In genomic region chr11:51677737-51678418, GRCm38 (mm10) we compare ENCODE assay signal across 2 mouse cellular contexts.
TF ChIP-seq lines count a peak whose summit lies in the region.

No protein-coding gene starts in this region.

TF ChIP-seq in MEL, 35 proteins besides CTCF, POLR2A, EP300 and RAD21:
- no peak for TF ChIP-seq ZMIZ1 (IDR thresholded peaks at IDR 0.05; ENCODE audit: low read depth, low read length)
- no peak for TF ChIP-seq ZKSCAN1 (IDR thresholded peaks at IDR 0.05; ENCODE audit: low read depth, low read length)
- TF ChIP-seq ELF1 (IDR thresholded peaks at IDR 0.05; ENCODE audit: low read depth, low read length) = 0 out of 2 replicates have a peak, but pooled peaks have one; percentile 20
- TF ChIP-seq HCFC1 (IDR thresholded peaks at IDR 0.05; ENCODE audit: low read depth, low read length) = 0 out of 2 replicates have a peak, but pooled peaks have one; percentile 29
- 0 out of 2 replicates have a peak, but pooled peaks have one; percentile 33 for TF ChIP-seq TCF12 (IDR thresholded peaks at IDR 0.05; ENCODE audit: low read depth, low read length)
- 0 out of 2 replicates have a peak, but pooled peaks have one; percentile 18 for TF ChIP-seq BHLHE40 (IDR thresholded peaks at IDR 0.05; ENCODE audit: borderline replicate concordance, low read depth, low read length)
- TF ChIP-seq GATA1 (IDR thresholded peaks at IDR 0.05; ENCODE audit: low read depth, low read length) = 0 out of 2 replicates have a peak, but pooled peaks have one; percentile 12
- TF ChIP-seq RCOR1 (IDR thresholded peaks at IDR 0.05; ENCODE audit: low read depth, low read length) = peak; percentile 39; the same call in 1 of the 2 replicates
- TF ChIP-seq MYC (IDR thresholded peaks at IDR 0.05; ENCODE audit: low read depth, low read length) = no peak
- peak; percentile 47; the same call in 1 of the 2 replicates for TF ChIP-seq ETS1 (IDR thresholded peaks at IDR 0.05; ENCODE audit: low read depth, low read length)
- TF ChIP-seq SIN3A (IDR thresholded peaks at IDR 0.05; ENCODE audit: low read length) = peak; percentile 62

TF ChIP-seq in myocyte, 11 proteins besides CTCF, POLR2A, EP300 and RAD21 (continued from another document):
- TF ChIP-seq USF1 (IDR thresholded peaks at IDR 0.05; ENCODE audit: low read depth) = no peak
- no peak for TF ChIP-seq MAX (IDR thresholded peaks at IDR 0.05; ENCODE audit: low read depth)
- peak; percentile 58 to 85 (median 62) for TF ChIP-seq MYOG (IDR thresholded peaks at IDR 0.05; ENCODE audit: control insufficient read depth in 1 of 3, insufficient read depth in 1 of 3, insufficient read length in 2 of 3, low read depth in 2 of 3)
- TF ChIP-seq E2F4 (IDR thresholded peaks at IDR 0.05; ENCODE audit: insufficient read depth) = no peak
- TF ChIP-seq TCF12 (IDR thresholded peaks at IDR 0.05; ENCODE audit: insufficient read depth, poor library complexity, severe bottlenecking) = peak; percentile 46
- no peak for TF ChIP-seq REST (IDR thresholded peaks at IDR 0.05; ENCODE audit: insufficient read depth, insufficient read length)
- TF ChIP-seq MYOD1 (IDR thresholded peaks at IDR 0.05; ENCODE audit: control insufficient read depth in 1 of 3, insufficient read length in 2 of 3, low read depth in 2 of 3) = peak in 2 of 3 experiments; percentile 85
- no peak for TF ChIP-seq POLR2AphosphoS2 (IDR thresholded peaks at IDR 0.05; ENCODE audit: insufficient read length, low read depth)
- peak; percentile 32 for TF ChIP-seq TCF3 (IDR thresholded peaks at IDR 0.05; ENCODE audit: insufficient read length, low read depth)
- TF ChIP-seq CEBPB (IDR thresholded peaks at IDR 0.05; ENCODE audit: insufficient read depth, poor library complexity, severe bottlenecking) = no peak
